Mouse (Mus musculus) heart, postnatal 0 days (tissue): Measurements from ENCODE around the gene Stox1.

Source experiments
- CTCF ChIP-seq: IDR thresholded peaks from 2 replicates; pipeline ENCODE4 v1.5.1; 2016; ENCODE audit warnings: antibody characterized with exemption, control low read depth, low read depth
- EP300 ChIP-seq: IDR thresholded peaks from 2 replicates; pipeline ENCODE4 v1.6.1; 2016; ENCODE audit warnings: antibody characterized with exemption, low read depth

GRCm38 (mm10) chr10:62669245-62669644 is 56.7 kb downstream of the Stox1 start:
- no peak for TF ChIP-seq EP300
- TF ChIP-seq CTCF: no peak
